27 mouse cellular contexts compared by ENCODE assay signal in the genomic region with DNA sequence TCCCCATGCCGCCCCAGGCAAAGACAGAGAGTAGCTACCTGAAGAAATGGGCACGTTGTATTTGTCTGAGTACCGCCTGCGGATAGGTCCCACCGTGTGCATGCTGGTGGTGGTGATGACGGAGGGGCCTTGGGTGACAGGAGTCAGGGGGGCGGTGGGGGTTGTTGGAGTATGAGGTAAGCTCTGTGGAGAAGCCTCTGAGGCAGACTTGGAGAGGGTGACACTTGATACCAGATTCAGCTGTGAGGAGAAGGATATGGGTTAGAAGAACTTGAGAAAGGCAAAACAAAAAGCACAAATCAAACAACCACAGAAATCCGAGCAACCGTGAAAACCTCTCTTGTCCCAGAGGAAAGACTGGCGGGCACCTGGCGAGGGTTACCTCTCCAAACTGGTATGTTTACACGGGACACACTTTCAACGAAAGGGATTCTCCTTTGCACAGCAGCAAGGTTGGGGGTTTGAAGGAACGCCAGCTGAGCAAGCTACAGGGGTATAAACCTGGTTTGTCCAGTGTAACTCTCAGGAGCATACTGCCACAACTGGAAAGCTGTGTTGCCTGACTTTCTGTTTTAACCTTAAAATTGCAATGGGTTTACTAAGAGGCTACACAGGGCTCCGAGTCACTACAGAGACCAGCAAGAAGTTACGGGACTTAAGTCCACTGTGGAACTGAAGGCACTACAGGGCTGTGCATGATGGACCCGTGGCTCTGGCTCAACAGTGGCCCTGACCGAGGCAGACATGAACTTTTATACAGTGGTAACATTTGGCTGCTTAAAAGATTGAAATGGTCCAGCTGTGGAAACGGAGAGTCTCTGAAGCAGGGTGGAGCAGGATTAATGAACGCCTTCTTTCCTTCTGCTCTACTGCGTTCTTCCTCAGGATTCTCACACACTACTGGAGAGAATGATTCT.
DNase-seq lines count a peak whose midpoint lies in the region; ATAC-seq and TF ChIP-seq lines count a peak whose summit lies in the region.
"Had no signal": no experiment of that assay in that cellular context is flagged by ENCODE, and none has a peak within 500 bp of the region (broad histone marks: within the 10 kb centered on the region; RNA-seq: fewer than 3 reads in every experiment).

No protein-coding gene starts in this region.

- H3K9ac ChIP-seq in kidney, embryonic 16.5 days (replicated peaks; ENCODE audit: low read length): no peak overlapping the region
- H3K9ac ChIP-seq in embryonic facial prominence, embryonic 11.5 days (replicated peaks; ENCODE audit: low read length): no peak overlapping the region
- no peak overlapping the region for H3K9ac ChIP-seq in limb, embryonic 14.5 days (ENCODE audit: low read depth, low read length, severe bottlenecking)
- no peak overlapping the region for H3K9ac ChIP-seq in midbrain, embryonic 14.5 days (replicated peaks; ENCODE audit: low read length)
- H3K9ac ChIP-seq: forebrain, embryonic 15.5 days; hindbrain, embryonic 15.5 days; limb, embryonic 15.5 days; liver, embryonic 14.5 days; midbrain, embryonic 13.5 days; neural tube, embryonic 12.5 days had no signal

- H3K4me1 ChIP-seq in kidney, embryonic 16.5 days (ENCODE audit: insufficient read depth, low read length): peaks cover 45% of the 10 kb centered on the region
- H3K4me1 ChIP-seq in embryonic facial prominence, embryonic 10.5 days: peaks cover 61% of the 10 kb centered on the region
- H3K4me1 ChIP-seq in embryonic facial prominence, embryonic 11.5 days (ENCODE audit: control insufficient read depth, insufficient read depth, low read length): no peaks in the 10 kb centered on the region
- peaks cover 14% of the 10 kb centered on the region for H3K4me1 ChIP-seq in limb, embryonic 14.5 days (ENCODE audit: control insufficient read depth, insufficient read depth, low read length)
- peaks cover 8% of the 10 kb centered on the region for H3K4me1 ChIP-seq in midbrain, embryonic 14.5 days (ENCODE audit: control insufficient read depth, insufficient read depth, low read length)

- no peak for TF ChIP-seq POLR2A in limb, embryonic 14.5 days (IDR thresholded peaks at IDR 0.05; ENCODE audit: borderline replicate concordance, extremely low read depth, insufficient read depth, insufficient read length)

- H3K4me2 ChIP-seq in kidney, embryonic 16.5 days (replicated peaks; ENCODE audit: low read depth, low read length): no peak overlapping the region
- no peak overlapping the region for H3K4me2 ChIP-seq in embryonic facial prominence, embryonic 11.5 days (ENCODE audit: low read depth, low read length)
- H3K4me2 ChIP-seq in limb, embryonic 14.5 days (replicated peaks; ENCODE audit: low read depth, low read length, severe bottlenecking): no peak overlapping the region
- no peak overlapping the region for H3K4me2 ChIP-seq in midbrain, embryonic 14.5 days (ENCODE audit: low read length)
- H3K4me2 ChIP-seq: forebrain, embryonic 15.5 days; hindbrain, embryonic 15.5 days; limb, embryonic 15.5 days; midbrain, embryonic 13.5 days; neural tube, embryonic 12.5 days had no signal

- H3K27me3 ChIP-seq in kidney, embryonic 16.5 days (ENCODE audit: insufficient read depth, low read length): no peaks in the 10 kb centered on the region
- H3K27me3 ChIP-seq in embryonic facial prominence, embryonic 10.5 days (replicated peaks; ENCODE audit: low read depth, poor library complexity, severe bottlenecking): no peaks in the 10 kb centered on the region
- H3K27me3 ChIP-seq in embryonic facial prominence, embryonic 11.5 days (ENCODE audit: control insufficient read depth, insufficient read depth, low read length): no peaks in the 10 kb centered on the region
- no peaks in the 10 kb centered on the region for H3K27me3 ChIP-seq in limb, embryonic 14.5 days (ENCODE audit: control insufficient read depth, insufficient read depth, low read length)
- H3K27me3 ChIP-seq in midbrain, embryonic 14.5 days (ENCODE audit: control insufficient read depth, insufficient read depth, low read length): no peaks in the 10 kb centered on the region
- H3K27me3 ChIP-seq: hindbrain, embryonic 15.5 days; limb, embryonic 15.5 days; megakaryocyte, embryonic 14.5 days; midbrain, embryonic 13.5 days; neural tube, embryonic 12.5 days had no signal

- H3K4me3 ChIP-seq in kidney, embryonic 16.5 days (ENCODE audit: low read length): no peak overlapping the region
- no peak overlapping the region for H3K4me3 ChIP-seq in embryonic facial prominence, embryonic 10.5 days
- no peak overlapping the region for H3K4me3 ChIP-seq in embryonic facial prominence, embryonic 11.5 days (ENCODE audit: low read depth, low read length)
- H3K4me3 ChIP-seq in limb, embryonic 14.5 days (replicated peaks; ENCODE audit: low read length): no peak overlapping the region
- no peak overlapping the region for H3K4me3 ChIP-seq in midbrain, embryonic 14.5 days (replicated peaks; ENCODE audit: low read depth, low read length)
- H3K4me3 ChIP-seq: forebrain, embryonic 15.5 days; heart, adult 2 months; hindbrain, embryonic 15.5 days; limb, embryonic 15.5 days; megakaryocyte, embryonic 14.5 days; midbrain, embryonic 13.5 days; neural tube, embryonic 12.5 days had no signal

- ATAC-seq in kidney, embryonic 16.5 days (ENCODE audit: low FRiP score, low TSS enrichment): peak; percentile 66
- ATAC-seq in embryonic facial prominence, embryonic 11.5 days (replicated peaks; ENCODE audit: insufficient number of reproducible peaks, low FRiP score, low TSS enrichment, low read depth): 0 out of 2 replicates have a peak, but pooled peaks have one; percentile 57
- ATAC-seq in limb, embryonic 14.5 days (ENCODE audit: low FRiP score, low read depth): peak; percentile 41; the same call in 1 of the 2 replicates
- ATAC-seq in midbrain, embryonic 14.5 days (ENCODE audit: low FRiP score, low TSS enrichment): no peak
- ATAC-seq: forebrain, embryonic 15.5 days; lung, postnatal 0 days; midbrain, embryonic 13.5 days had no signal

- no peak for DNase-seq in kidney, postnatal 25 days
- DNase-seq in embryonic facial prominence, embryonic 10.5 days (ENCODE audit: low spot score): no peak
- peak; percentile 43 for DNase-seq in embryonic facial prominence, embryonic 11.5 days (ENCODE audit: low spot score)
- DNase-seq in limb, embryonic 14.5 days (ENCODE audit: low spot score): no peak
- DNase-seq in right cerebral cortex, postnatal 4 days: no peak
- DNase-seq in midbrain, embryonic 14.5 days: no peak
- DNase-seq: adrenal gland, adult 2 months; cerebellum, adult 11 months; cerebellum, adult 9-11 months; gastrocnemius, postnatal 10 days; heart, adult 2 months; heart, postnatal 36 days; kidney, adult 8-10 months; layer of hippocampus, postnatal 36 days; retina, postnatal 1 day; right cerebral cortex, postnatal 25 days; thymus, adult 18-20 months; thymus, postnatal 36 days had no signal

- peak overlapping the region; percentile 11; the same call in 1 of the 2 replicates for H3K27ac ChIP-seq in kidney, embryonic 16.5 days (ENCODE audit: low read length)
- peak overlapping the region; percentile 24 for H3K27ac ChIP-seq in embryonic facial prominence, embryonic 10.5 days (replicated peaks)
- H3K27ac ChIP-seq in embryonic facial prominence, embryonic 11.5 days (replicated peaks; ENCODE audit: low read depth, low read length): 0 out of 2 replicates have a peak overlapping the region, but pooled peaks have one; percentile 31
- H3K27ac ChIP-seq in limb, embryonic 14.5 days (replicated peaks; ENCODE audit: low read depth, low read length): no peak overlapping the region
- H3K27ac ChIP-seq in midbrain, embryonic 14.5 days (replicated peaks; ENCODE audit: low read depth, low read length): no peak overlapping the region
- H3K27ac ChIP-seq: forebrain, embryonic 15.5 days; heart, adult 2 months; hindbrain, embryonic 15.5 days; limb, embryonic 15.5 days; liver, embryonic 14.5 days; midbrain, embryonic 13.5 days; neural tube, embryonic 12.5 days had no signal

- 0 out of 2 replicates have a peak, but pooled peaks cover 4% of the 10 kb centered on the region for H3K36me3 ChIP-seq in kidney, embryonic 16.5 days (ENCODE audit: insufficient read depth, low read length)
- H3K36me3 ChIP-seq in embryonic facial prominence, embryonic 10.5 days (replicated peaks): peaks cover 57% of the 10 kb centered on the region
- H3K36me3 ChIP-seq in embryonic facial prominence, embryonic 11.5 days (replicated peaks; ENCODE audit: control insufficient read depth, insufficient read depth, low read depth, low read length): no peaks in the 10 kb centered on the region
- H3K36me3 ChIP-seq in limb, embryonic 14.5 days (ENCODE audit: control insufficient read depth, insufficient read depth, low read length): peaks cover 35% of the 10 kb centered on the region
- peaks cover 5% of the 10 kb centered on the region; the same call in 1 of the 2 replicates for H3K36me3 ChIP-seq in midbrain, embryonic 14.5 days (ENCODE audit: control insufficient read depth, insufficient read depth, low read length)
- H3K36me3 ChIP-seq: hindbrain, embryonic 15.5 days had no signal

- 49% methylated on average over 21 of the region's 21 CpGs for WGBS in kidney, embryonic 16.5 days
- 73% methylated on average over 21 of the region's 21 CpGs for WGBS in embryonic facial prominence, embryonic 10.5 days
- 74% methylated on average over 21 of the region's 21 CpGs for WGBS in embryonic facial prominence, embryonic 11.5 days
- 77% methylated on average over 21 of the region's 21 CpGs for WGBS in limb, embryonic 14.5 days
- WGBS in midbrain, embryonic 14.5 days: 85% methylated on average over 21 of the region's 21 CpGs

- no peaks in the 10 kb centered on the region for H3K9me3 ChIP-seq in kidney, embryonic 16.5 days (ENCODE audit: low read length)
- no peaks in the 10 kb centered on the region for H3K9me3 ChIP-seq in embryonic facial prominence, embryonic 10.5 days
- H3K9me3 ChIP-seq in embryonic facial prominence, embryonic 11.5 days (replicated peaks; ENCODE audit: control insufficient read depth, low read length): no peaks in the 10 kb centered on the region
- no peaks in the 10 kb centered on the region for H3K9me3 ChIP-seq in limb, embryonic 14.5 days (ENCODE audit: control insufficient read depth, low read length)
- H3K9me3 ChIP-seq in midbrain, embryonic 14.5 days (ENCODE audit: control insufficient read depth, low read length): no peaks in the 10 kb centered on the region
- H3K9me3 ChIP-seq: forebrain, embryonic 15.5 days; hindbrain, embryonic 15.5 days; limb, embryonic 15.5 days; megakaryocyte, embryonic 14.5 days; midbrain, embryonic 13.5 days; neural tube, embryonic 12.5 days had no signal

Comparison
In these comparisons a context has a peak if more than half of its experiments do, and no peak if none do; other contexts are left out.
1. H3K27ac ChIP-seq: peak in kidney, embryonic 16.5 days (single experiment), embryonic facial prominence, embryonic 10.5 days (single experiment) and embryonic facial prominence, embryonic 11.5 days (single experiment); none in limb, embryonic 14.5 days (single experiment) and midbrain, embryonic 14.5 days (single experiment).